Mouse (Mus musculus) heart, postnatal 0 days (tissue): ENCODE results near the gene Rsph14.
A peak's percentile ranks its signal among the peaks of the same experiment; 100 is the strongest.

Source experiments
- CTCF ChIP-seq: IDR thresholded peaks from 2 replicates; pipeline ENCODE4 v1.5.1; 2016; ENCODE audit warnings: antibody characterized with exemption, control low read depth, low read depth
- EP300 ChIP-seq: IDR thresholded peaks from 2 replicates; pipeline ENCODE4 v1.6.1; 2016; ENCODE audit warnings: antibody characterized with exemption, low read depth

- no peak for TF ChIP-seq EP300
- peak; percentile 55 for TF ChIP-seq CTCF
Measured at GRCm38 (mm10) chr10:74925324-74925723, 107.1 kb downstream of the Rsph14 start.
